Mouse (Mus musculus) liver, postnatal 0 days (tissue): ENCODE measurements around the gene Gm4981. TPM values are rescaled to one million over a fixed set of nuclear protein-coding genes. Genes with fewer than 3 reads are reported as not detected.

Source experiments
- ATAC-seq: fragments of 200-750 bp; cut with Nextera tagmentation; 2 replicates; pipeline ENCODE4 v1.8.0; 2017; ENCODE audit warnings: mild to moderate bottlenecking, moderate library complexity
- DNase-seq: peaks from one replicate; pipeline ENCODE4 v3.0.0-alpha.2; 2016
- H3K27ac ChIP-seq: fragments of 300-500 bp; sonication (generic); 2 replicates; pipeline ENCODE4 v1.5.1; 2014; ENCODE audit warnings: antibody characterized with exemption, moderate library complexity, mild to moderate bottlenecking, low read depth
- H3K27me3 ChIP-seq: fragments of 300-500 bp; sonication (generic); 2 replicates; pipeline ENCODE4 v1.6.1; 2014; ENCODE audit warnings: low read length, control low read depth, mixed read lengths; ENCODE audit not compliant: insufficient read depth
- H3K36me3 ChIP-seq: fragments of 300-500 bp; sonication (generic); replicated peaks from 2 replicates; pipeline ENCODE4 v1.6.1; 2014; ENCODE audit warnings: mild to moderate bottlenecking, control low read depth, low read length, moderate library complexity, mixed read lengths; ENCODE audit not compliant: insufficient read depth
- H3K4me1 ChIP-seq: fragments of 300-500 bp; sonication (generic); 2 replicates; pipeline ENCODE4 v1.6.1; 2014; ENCODE audit warnings: antibody characterized with exemption, mild to moderate bottlenecking, control low read depth; ENCODE audit not compliant: insufficient read depth
- H3K4me2 ChIP-seq: fragments of 300-500 bp; sonication (generic); 2 replicates; pipeline ENCODE4 v1.6.1; 2014; ENCODE audit warnings: low read depth, mild to moderate bottlenecking, low read length, moderate library complexity, mixed read lengths
- H3K4me3 ChIP-seq: fragments of 300-500 bp; sonication (generic); 2 replicates; pipeline ENCODE4 v1.5.1; 2014; ENCODE audit warnings: low read depth, low read length
- H3K9ac ChIP-seq: fragments of 300-500 bp; sonication (generic); replicated peaks from 2 replicates; pipeline ENCODE4 v1.6.1; 2014; ENCODE audit warnings: mild to moderate bottlenecking, moderate library complexity
- H3K9me3 ChIP-seq: fragments of 300-500 bp; sonication (generic); 2 replicates; pipeline ENCODE4 v1.6.1; 2016; ENCODE audit warnings: mild to moderate bottlenecking, control low read depth, low read length, mixed read lengths
- CTCF ChIP-seq: sonication (generic); IDR thresholded peaks from 2 replicates; pipeline ENCODE4 v1.5.1; 2016; ENCODE audit warnings: antibody characterized with exemption, low read depth
- EP300 ChIP-seq: IDR thresholded peaks from 2 replicates; pipeline ENCODE4 v1.6.1; 2016; ENCODE audit warnings: antibody characterized with exemption, low read depth, mild to moderate bottlenecking
- WGBS: fragments of 180-500 bp; shearing (Covaris S2); extraction: QIAGEN DNeasy Blood & Tissue Kit; methylation state at CpG from one replicate; pipeline ENCODE4 v1.1.7; 2014; ENCODE audit not compliant: insufficient replicate concordance; 5-methylcytosine and 5-hydroxymethylcytosine counted together
- polyA plus RNA-seq: library from polyadenylated mRNA; unstranded; fragments of >200 nt; fragmentation: Nextera tagmentation; extraction: Ambion mirVana; gene quantifications from 2 replicates; pipeline ENCODE4 v1.2.1, GENCODE M21; 2015

Gene Gm4981
- not detected in 2 replicates for polyA plus RNA-seq

DNA sequence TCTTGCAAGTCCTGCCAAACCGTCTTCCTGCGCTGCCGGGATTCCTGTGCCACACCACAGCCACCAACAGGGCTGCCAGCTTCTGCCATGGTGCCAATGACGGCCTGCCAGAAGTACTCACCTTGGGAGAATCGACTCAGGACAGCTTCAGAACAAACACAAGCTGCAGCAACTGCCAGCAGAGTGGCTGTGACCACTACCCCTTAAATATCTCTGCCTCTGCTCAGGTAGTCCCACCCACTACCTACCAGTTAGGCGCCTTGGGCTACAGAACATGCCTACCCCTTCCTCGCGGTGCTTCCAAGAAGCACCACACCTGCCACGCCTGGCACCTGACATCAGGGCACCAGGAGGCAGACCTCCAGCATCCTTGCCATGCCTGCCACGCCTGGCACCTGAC lies at the start of gene Gm4981:
Gm4981 (minus strand) TSS at position 89 of the 400 bp plus-strand sequence.
- Histone ChIP-seq H3K27ac (no peak within 1 kb of the TSS), H3K4me3 (no peak within 1 kb of the TSS), H3K9ac (no peak within 1 kb of the TSS), H3K4me1 (no peaks in the 10 kb centered on the region), H3K36me3 (no peaks in the 10 kb centered on the region), H3K27me3 (no peaks in the 10 kb centered on the region), H3K9me3 (peaks cover 4% of the 10 kb centered on the region), H3K4me2 (no peak within 1 kb of the TSS)
- TF ChIP-seq CTCF (no peak), EP300 (no peak)
- peak; percentile 32 for DNase-seq
- no peak for ATAC-seq
- 82% methylated on average over 10 of the region's 10 CpGs for WGBS

- no peak for ATAC-seq
- TF ChIP-seq EP300: no peak
- no peak for TF ChIP-seq CTCF
- DNase-seq: no peak
- no peak overlapping the region for H3K27ac ChIP-seq
- H3K36me3 ChIP-seq: peaks cover 27% of the 10 kb centered on the region
- no peak overlapping the region for H3K9ac ChIP-seq
- WGBS: 80% methylated on average over 7 of the region's 7 CpGs
- H3K9me3 ChIP-seq: no peaks in the 10 kb centered on the region
- no peaks in the 10 kb centered on the region for H3K27me3 ChIP-seq
- no peak overlapping the region for H3K4me2 ChIP-seq
- no peaks in the 10 kb centered on the region for H3K4me1 ChIP-seq
- no peak overlapping the region for H3K4me3 ChIP-seq
Measured at GRCm38 (mm10) chr10:58282238-58282637, 45.7 kb upstream of the Gm4981 start.

DNA sequence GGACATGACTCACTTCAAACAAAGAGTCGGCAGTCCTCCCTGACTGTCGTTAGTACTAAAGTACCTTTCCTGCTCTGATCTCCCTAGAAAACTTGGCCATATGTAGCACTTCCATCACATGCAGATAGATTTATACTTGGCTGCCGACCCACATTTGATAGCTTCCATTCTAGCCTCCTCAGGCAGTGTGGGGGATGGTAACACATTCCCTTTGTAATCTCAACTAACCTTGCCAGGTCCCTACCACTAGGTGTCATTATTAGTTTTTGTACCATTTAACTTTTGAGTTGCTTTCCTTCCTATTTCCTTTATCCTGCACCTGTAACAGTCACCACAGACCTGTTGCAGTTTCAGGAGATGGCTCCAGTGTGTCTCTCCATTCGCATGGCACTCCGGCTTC lies 22.0 kb upstream of the Gm4981 start:
- peak; percentile 42 for TF ChIP-seq CTCF
- no peak for TF ChIP-seq EP300
- WGBS: 67% methylated on average over 5 of the region's 5 CpGs
- no peak overlapping the region for H3K9ac ChIP-seq
- no peaks in the 10 kb centered on the region for H3K9me3 ChIP-seq
- DNase-seq (no peak), ATAC-seq (no peak)
- no peak overlapping the region for H3K27ac ChIP-seq
- no peaks in the 10 kb centered on the region for H3K27me3 ChIP-seq
- H3K36me3 ChIP-seq: peaks cover 30% of the 10 kb centered on the region
- no peak overlapping the region for H3K4me2 ChIP-seq
- H3K4me3 ChIP-seq: no peak overlapping the region
- H3K4me1 ChIP-seq: peaks cover 19% of the 10 kb centered on the region

DNA sequence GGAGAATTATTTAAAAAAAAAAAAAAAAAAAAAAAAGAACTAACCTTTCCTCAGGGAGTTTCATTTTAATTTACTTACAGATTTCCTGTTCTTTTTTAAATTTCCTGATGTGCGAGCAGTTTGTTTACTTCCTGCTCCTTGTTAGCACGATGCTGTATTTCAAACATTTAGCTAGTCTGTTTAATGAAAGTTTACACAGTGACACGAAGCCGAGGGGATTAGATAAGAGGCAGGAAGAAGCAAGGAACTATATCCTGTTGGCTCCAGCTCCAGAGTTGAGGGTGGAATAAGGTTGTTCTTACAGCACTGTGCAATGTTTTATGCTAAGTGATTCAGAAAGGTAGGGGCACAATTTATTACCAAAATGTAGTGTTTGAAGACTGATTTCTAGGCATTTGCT lies 19.5 kb upstream of the Gm4981 start:
- DNase-seq (no peak), ATAC-seq (no peak)
- WGBS: under 1% methylated on average over 4 of the region's 4 CpGs
- Histone ChIP-seq H3K4me3 (peak overlapping the region; percentile 90), H3K4me1 (peaks cover 19% of the 10 kb centered on the region), H3K4me2 (peak overlapping the region; percentile 84), H3K9ac (peak overlapping the region; percentile 83; the same call in 1 of the 2 replicates), H3K36me3 (peaks cover 18% of the 10 kb centered on the region), H3K27me3 (no peaks in the 10 kb centered on the region), H3K9me3 (no peaks in the 10 kb centered on the region), H3K27ac (peak overlapping the region; percentile 72)
- TF ChIP-seq CTCF (no peak), EP300 (no peak)

- Histone ChIP-seq H3K4me3 (peak within 1 kb of the TSS; percentile 90), H3K4me2 (peak within 1 kb of the TSS; percentile 84), H3K27ac (peak within 1 kb of the TSS; percentile 72), H3K27me3 (no peaks in the 10 kb centered on the region), H3K9me3 (no peaks in the 10 kb centered on the region), H3K36me3 (peaks cover 17% of the 10 kb centered on the region), H3K4me1 (peaks cover 19% of the 10 kb centered on the region), H3K9ac (peak within 1 kb of the TSS; percentile 83)
- peak; percentile 99 for ATAC-seq
- under 1% methylated on average over 50 of the region's 58 CpGs for WGBS
- DNase-seq: peak; percentile 95
- TF ChIP-seq CTCF: no peak
Measured at GRCm38 (mm10) chr10:58255213-58255892, 18.9 kb upstream of the Gm4981 start, which contains the start of gene Gcc2. Gcc2 (plus strand) TSS chr10:58255497.

DNA sequence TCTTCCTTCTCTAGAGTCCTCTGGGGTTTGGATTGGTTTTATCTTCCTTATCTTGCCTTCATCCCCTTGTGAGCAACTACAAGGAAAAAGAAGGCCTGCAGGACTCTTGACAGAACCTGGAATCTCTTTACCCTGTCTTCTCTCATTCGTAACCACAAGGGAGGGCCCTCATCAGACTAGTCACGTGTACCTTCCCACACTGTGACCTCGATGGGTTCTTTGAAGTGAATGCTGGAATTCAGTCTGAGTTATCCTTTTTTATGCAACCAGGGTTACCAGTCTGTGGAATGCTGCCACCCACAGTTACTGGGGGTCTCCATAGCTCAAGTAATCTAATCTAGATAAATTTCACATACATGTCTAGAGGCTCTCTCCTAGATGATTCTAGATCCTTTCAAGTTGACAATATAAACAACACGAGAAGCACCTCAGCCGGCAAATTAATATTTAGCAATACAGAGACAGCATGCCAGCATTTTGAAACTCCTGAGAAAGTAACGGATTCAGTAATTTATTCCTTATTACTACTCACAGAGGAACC lies 18.2 kb upstream of the Gm4981 start:
- peak overlapping the region; percentile 84 for H3K4me2 ChIP-seq
- H3K27ac ChIP-seq: peak overlapping the region; percentile 11; the same call in 1 of the 2 replicates
- H3K9me3 ChIP-seq: no peaks in the 10 kb centered on the region
- peak overlapping the region; percentile 5; the same call in 1 of the 2 replicates for H3K9ac ChIP-seq
- no peaks in the 10 kb centered on the region for H3K27me3 ChIP-seq
- H3K4me3 ChIP-seq: peak overlapping the region; percentile 90
- DNase-seq: no peak
- peaks cover 19% of the 10 kb centered on the region for H3K4me1 ChIP-seq
- TF ChIP-seq EP300 (no peak), CTCF (no peak)
- H3K36me3 ChIP-seq: peaks cover 11% of the 10 kb centered on the region
- ATAC-seq: peak; percentile 27; the same call in 1 of the 2 replicates
- WGBS: 22% methylated on average over 6 of the region's 6 CpGs
